In genomic region chr12:111743419-111743818, GRCm38 (mm10) we compare ENCODE assay signal across 11 mouse cellular contexts. TPM values are rescaled to one million over a fixed set of nuclear protein-coding genes. Genes with fewer than 3 reads are reported as not detected.
DNase-seq lines count a peak whose midpoint lies in the region; ATAC-seq and TF ChIP-seq lines count a peak whose summit lies in the region.
"Had no signal": no experiment of that assay in that cellular context is flagged by ENCODE, and none has a peak within 500 bp of the region (broad histone marks: within the 10 kb centered on the region; RNA-seq: fewer than 3 reads in every experiment).

No protein-coding gene starts in this region.

- H3K36me3 ChIP-seq in thymus, adult 2 months (ENCODE audit: control insufficient read depth, insufficient read depth, low read length), result no peaks in the 10 kb centered on the region
- H3K36me3 ChIP-seq in heart, embryonic 13.5 days, result no peaks in the 10 kb centered on the region
- no peaks in the 10 kb centered on the region for H3K36me3 ChIP-seq in stomach, embryonic 16.5 days (ENCODE audit: control insufficient read depth, insufficient read depth, low read length)
- no peaks in the 10 kb centered on the region for H3K36me3 ChIP-seq in midbrain, embryonic 14.5 days (ENCODE audit: control insufficient read depth, insufficient read depth, low read length)

- TF ChIP-seq CTCF in thymus, adult 2 months (IDR thresholded peaks at IDR 0.05; ENCODE audit: borderline replicate concordance, control insufficient read depth, extremely low read depth, insufficient read depth, low read length, poor library complexity), result no peak

- peaks cover 29% of the 10 kb centered on the region for H3K4me1 ChIP-seq in thymus, adult 2 months (replicated peaks; ENCODE audit: control insufficient read depth, insufficient read depth, low read length)
- peaks cover 41% of the 10 kb centered on the region for H3K4me1 ChIP-seq in heart, embryonic 13.5 days
- peaks cover 29% of the 10 kb centered on the region for H3K4me1 ChIP-seq in stomach, embryonic 16.5 days (ENCODE audit: control insufficient read depth, insufficient read depth, low read length)
- 0 out of 2 replicates have a peak, but pooled peaks cover 3% of the 10 kb centered on the region for H3K4me1 ChIP-seq in midbrain, embryonic 14.5 days (ENCODE audit: control insufficient read depth, insufficient read depth, low read length)

- H3K9me3 ChIP-seq in heart, embryonic 13.5 days, result no peaks in the 10 kb centered on the region
- H3K9me3 ChIP-seq in stomach, embryonic 16.5 days (replicated peaks; ENCODE audit: control insufficient read depth, low read length), result no peaks in the 10 kb centered on the region
- H3K9me3 ChIP-seq in midbrain, embryonic 14.5 days (ENCODE audit: control insufficient read depth, low read length), result no peaks in the 10 kb centered on the region

- no peak overlapping the region for H3K9ac ChIP-seq in heart, embryonic 13.5 days
- no peak overlapping the region for H3K9ac ChIP-seq in stomach, embryonic 16.5 days (ENCODE audit: low read length)
- H3K9ac ChIP-seq in midbrain, embryonic 14.5 days (replicated peaks; ENCODE audit: low read length), result no peak overlapping the region

- WGBS in thymus, adult 2 months, result 90% methylated on average over 2 of the region's 2 CpGs
- 62% methylated on average over 2 of the region's 2 CpGs for WGBS in heart, embryonic 13.5 days
- 41% methylated on average over 2 of the region's 2 CpGs for WGBS in stomach, embryonic 16.5 days
- WGBS in midbrain, embryonic 14.5 days, result 81% methylated on average over 2 of the region's 2 CpGs

- H3K27me3 ChIP-seq in thymus, adult 2 months (ENCODE audit: control insufficient read depth, insufficient read depth, low read length), result no peaks in the 10 kb centered on the region
- H3K27me3 ChIP-seq in heart, embryonic 13.5 days (replicated peaks), result no peaks in the 10 kb centered on the region
- H3K27me3 ChIP-seq in stomach, embryonic 16.5 days (ENCODE audit: control insufficient read depth, insufficient read depth, low read length), result no peaks in the 10 kb centered on the region
- no peaks in the 10 kb centered on the region for H3K27me3 ChIP-seq in midbrain, embryonic 14.5 days (ENCODE audit: control insufficient read depth, insufficient read depth, low read length)

- ATAC-seq in heart, embryonic 13.5 days (ENCODE audit: extremely low read depth, insufficient number of reproducible peaks, low FRiP score, low TSS enrichment), result no peak
- ATAC-seq in stomach, embryonic 16.5 days (ENCODE audit: insufficient read depth, low FRiP score), result peak; percentile 84
- ATAC-seq in midbrain, embryonic 14.5 days (ENCODE audit: low FRiP score, low TSS enrichment), result no peak
- ATAC-seq: forebrain, embryonic 16.5 days; hindbrain, embryonic 16.5 days had no signal

- H3K4me3 ChIP-seq in thymus, adult 2 months (ENCODE audit: control insufficient read depth, insufficient read depth, low read length), result no peak overlapping the region
- no peak overlapping the region for H3K4me3 ChIP-seq in heart, embryonic 13.5 days
- no peak overlapping the region for H3K4me3 ChIP-seq in stomach, embryonic 16.5 days (replicated peaks; ENCODE audit: low read length)
- no peak overlapping the region for H3K4me3 ChIP-seq in midbrain, embryonic 14.5 days (replicated peaks; ENCODE audit: low read depth, low read length)

- no peak overlapping the region for H3K4me2 ChIP-seq in heart, embryonic 13.5 days
- peak overlapping the region; percentile 39; the same call in 1 of the 2 replicates for H3K4me2 ChIP-seq in stomach, embryonic 16.5 days (ENCODE audit: low read depth, low read length)
- H3K4me2 ChIP-seq in midbrain, embryonic 14.5 days (ENCODE audit: low read length), result no peak overlapping the region

- intact Hi-C loops in left cerebral cortex, postnatal 14 days (cut with DNase I), result no loop called here

- no peak for DNase-seq in thymus, adult 2 months
- DNase-seq in thymus, postnatal 25 days, result no peak
- peak; percentile 70 for DNase-seq in kidney, postnatal 14 days
- no peak for DNase-seq in left cerebral cortex, postnatal 14 days (ENCODE audit: low spot score in 2 of 2)
- no peak for DNase-seq in adrenal gland, postnatal 14 days
- no peak for DNase-seq in midbrain, embryonic 14.5 days
- DNase-seq: cerebellum, adult 9-11 months had no signal

- 0 out of 2 replicates have a peak overlapping the region, but pooled peaks have one; percentile 28 for H3K27ac ChIP-seq in thymus, adult 2 months (ENCODE audit: control insufficient read depth, insufficient read depth, low read length)
- H3K27ac ChIP-seq in heart, embryonic 13.5 days (replicated peaks), result 0 out of 2 replicates have a peak overlapping the region, but pooled peaks have one; percentile 10
- H3K27ac ChIP-seq in stomach, embryonic 16.5 days (ENCODE audit: low read length), result peak overlapping the region; percentile 91
- H3K27ac ChIP-seq in midbrain, embryonic 14.5 days (replicated peaks; ENCODE audit: low read depth, low read length), result no peak overlapping the region

- TF ChIP-seq POLR2A in thymus, adult 2 months (IDR thresholded peaks at IDR 0.05; ENCODE audit: control insufficient read depth, extremely low read depth, insufficient read depth, low read length, poor library complexity), result no peak

RNA-seq across cellular contexts. Expression of gene Klc1, which starts 15.2 kb away (rescaled TPM):
- polyA plus RNA-seq in thymus, adult 2 months (2012; rRNA removed), result 79.5 and 85.0 TPM in 2 replicates
- 95.2 and 103 TPM in 2 replicates for polyA plus RNA-seq in heart, embryonic 13.5 days (2015; fragmentation: Nextera tagmentation; extraction: Ambion mirVana)
- 90.8 and 96.1 TPM in 2 replicates for polyA plus RNA-seq in stomach, embryonic 16.5 days (2015; fragmentation: Nextera tagmentation; extraction: Ambion mirVana)
- total RNA-seq in left cerebral cortex, postnatal 14 days (2021), result 100 to 1,000 TPM; 856 to 890 TPM
- total RNA-seq in adrenal gland, postnatal 14 days (2021), result 99.9 and 115 TPM in 2 replicates
- polyA plus RNA-seq in midbrain, embryonic 14.5 days (2014; fragmentation: Nextera tagmentation; extraction: Ambion mirVana), result 621 and 628 TPM in 2 replicates

RNA-seq across cellular contexts. Expression of gene Apopt1, which starts 30.4 kb away (rescaled TPM):
- 32.3 and 38.8 TPM in 2 replicates for polyA plus RNA-seq in thymus, adult 2 months (2012; rRNA removed)
- polyA plus RNA-seq in heart, embryonic 13.5 days (2015; fragmentation: Nextera tagmentation; extraction: Ambion mirVana), result 41.0 and 45.5 TPM in 2 replicates
- polyA plus RNA-seq in stomach, embryonic 16.5 days (2015; fragmentation: Nextera tagmentation; extraction: Ambion mirVana), result 43.0 and 47.0 TPM in 2 replicates
- 10 to 100 TPM; 39.4 to 44.3 TPM for total RNA-seq in left cerebral cortex, postnatal 14 days (2021)
- 72.5 and 73.3 TPM in 2 replicates for total RNA-seq in adrenal gland, postnatal 14 days (2021)
- 57.6 and 66.0 TPM in 2 replicates for polyA plus RNA-seq in midbrain, embryonic 14.5 days (2014; fragmentation: Nextera tagmentation; extraction: Ambion mirVana)

RNA-seq across cellular contexts. Expression of gene Bag5, which starts 30.4 kb away (rescaled TPM):
- polyA plus RNA-seq in thymus, adult 2 months (2012; rRNA removed), result 12.8 and 16.6 TPM in 2 replicates
- 35.4 and 41.6 TPM in 2 replicates for polyA plus RNA-seq in heart, embryonic 13.5 days (2015; fragmentation: Nextera tagmentation; extraction: Ambion mirVana)
- 49.3 and 51.6 TPM in 2 replicates for polyA plus RNA-seq in stomach, embryonic 16.5 days (2015; fragmentation: Nextera tagmentation; extraction: Ambion mirVana)
- 10 to 100 TPM; 45.7 to 47.0 TPM for total RNA-seq in left cerebral cortex, postnatal 14 days (2021)
- 32.5 and 34.6 TPM in 2 replicates for total RNA-seq in adrenal gland, postnatal 14 days (2021)
- polyA plus RNA-seq in midbrain, embryonic 14.5 days (2014; fragmentation: Nextera tagmentation; extraction: Ambion mirVana), result 67.3 and 72.9 TPM in 2 replicates
